Mouse (Mus musculus) midbrain, embryonic 12.5 days (tissue): ENCODE data around the gene Trf. TPM values are rescaled to one million over a fixed set of nuclear protein-coding genes. Genes with fewer than 3 reads are reported as not detected.

Experiments used
- ATAC-seq: fragments of 200-750 bp; cut with Nextera tagmentation; 2 replicates; pipeline ENCODE4 v1.8.0; 2017; ENCODE audit warnings: low read depth, moderate TSS enrichment, moderate library complexity; ENCODE audit not compliant: low FRiP score
- H3K27ac ChIP-seq: fragments of 300-500 bp; sonication (generic); replicated peaks from 2 replicates; pipeline ENCODE4 v1.5.1; 2016; ENCODE audit warnings: mild to moderate bottlenecking
- H3K27me3 ChIP-seq: fragments of 300-500 bp; sonication (generic); 2 replicates; pipeline ENCODE4 v1.6.1; 2016; ENCODE audit warnings: mild to moderate bottlenecking
- H3K36me3 ChIP-seq: fragments of 300-500 bp; sonication (generic); 2 replicates; pipeline ENCODE4 v1.6.1; 2016
- H3K4me1 ChIP-seq: fragments of 300-500 bp; sonication (generic); 2 replicates; pipeline ENCODE4 v1.6.1; 2016
- H3K4me2 ChIP-seq: fragments of 300-500 bp; sonication (generic); replicated peaks from 2 replicates; pipeline ENCODE4 v1.6.1; 2016; ENCODE audit warnings: mild to moderate bottlenecking, moderate library complexity
- H3K4me3 ChIP-seq: fragments of 300-500 bp; sonication (generic); 2 replicates; pipeline ENCODE4 v1.5.1; 2016; ENCODE audit warnings: mild to moderate bottlenecking
- H3K9ac ChIP-seq: fragments of 300-500 bp; sonication (generic); replicated peaks from 2 replicates; pipeline ENCODE4 v1.6.1; 2016; ENCODE audit warnings: mild to moderate bottlenecking, moderate library complexity
- H3K9me3 ChIP-seq: fragments of 300-500 bp; sonication (generic); 2 replicates; pipeline ENCODE4 v1.6.1; 2016; ENCODE audit warnings: mild to moderate bottlenecking
- WGBS: fragments of 180-500 bp; shearing (Covaris S2); methylation state at CpG from one replicate; pipeline ENCODE4 v1.1.7; 2016; 5-methylcytosine and 5-hydroxymethylcytosine counted together
- polyA plus RNA-seq: library from polyadenylated mRNA; unstranded; fragments of >200 nt; fragmentation: Nextera tagmentation; extraction: Ambion mirVana; gene quantifications from 2 replicates; pipeline ENCODE4 v1.2.1, GENCODE M21; 2016

The Trf gene
- polyA plus RNA-seq, 1 experiment from 2014 or later, result 16.9 TPM

GRCm38 (mm10) chr9:103234565-103235165 is 4.4 kb upstream of the Trf start:
- Histone ChIP-seq H3K4me1 (peaks cover 10% of the 10 kb centered on the region), H3K4me3 (no peak overlapping the region)
- 63% methylated on average over 7 of the region's 7 CpGs for WGBS

GRCm38 (mm10) chr9:103234059-103234458 is 3.8 kb upstream of the Trf start:
- Histone ChIP-seq H3K27me3 (no peaks in the 10 kb centered on the region), H3K9ac (no peak overlapping the region), H3K4me1 (peaks cover 10% of the 10 kb centered on the region), H3K27ac (no peak overlapping the region), H3K36me3 (no peaks in the 10 kb centered on the region), H3K4me2 (no peak overlapping the region), H3K9me3 (no peaks in the 10 kb centered on the region), H3K4me3 (no peak overlapping the region)
- ATAC-seq, result no peak
- WGBS, result 82% methylated on average over 7 of the region's 7 CpGs

More at GRCm38 (mm10) chr9:103234565-103235165, 4.4 kb upstream of the Trf start:
- H3K36me3 ChIP-seq, result no peaks in the 10 kb centered on the region
- ATAC-seq, result no peak
- H3K9me3 ChIP-seq, result no peaks in the 10 kb centered on the region
- no peak overlapping the region for H3K27ac ChIP-seq
- H3K4me2 ChIP-seq, result no peak overlapping the region
- H3K9ac ChIP-seq, result no peak overlapping the region
- H3K27me3 ChIP-seq, result no peaks in the 10 kb centered on the region

- H3K9me3 ChIP-seq, result no peaks in the 10 kb centered on the region
- 71% methylated on average over 7 of the region's 7 CpGs for WGBS
Measured at GRCm38 (mm10) chr9:103233006-103233395, 2.8 kb upstream of the Trf start.

GRCm38 (mm10) chr9:103232232-103233005 is 2.2 kb upstream of the Trf start:
- WGBS, result 84% methylated on average over 7 of the region's 7 CpGs
- H3K4me3 ChIP-seq, result no peak overlapping the region
- no peak for ATAC-seq
- no peak overlapping the region for H3K27ac ChIP-seq
- peaks cover 10% of the 10 kb centered on the region for H3K4me1 ChIP-seq
- H3K9me3 ChIP-seq, result no peaks in the 10 kb centered on the region
- H3K36me3 ChIP-seq, result no peaks in the 10 kb centered on the region
- no peaks in the 10 kb centered on the region for H3K27me3 ChIP-seq
- H3K4me2 ChIP-seq, result no peak overlapping the region
- H3K9ac ChIP-seq, result no peak overlapping the region

More at GRCm38 (mm10) chr9:103233006-103233395, 2.8 kb upstream of the Trf start:
- H3K27ac ChIP-seq, result no peak overlapping the region
- ATAC-seq, result no peak
- peaks cover 10% of the 10 kb centered on the region for H3K4me1 ChIP-seq
- no peak overlapping the region for H3K4me3 ChIP-seq
- H3K27me3 ChIP-seq, result no peaks in the 10 kb centered on the region
- H3K4me2 ChIP-seq, result no peak overlapping the region
- H3K9ac ChIP-seq, result no peak overlapping the region
- no peaks in the 10 kb centered on the region for H3K36me3 ChIP-seq

- 90% methylated on average over 15 of the region's 15 CpGs for WGBS
- Histone ChIP-seq H3K9ac (no peak overlapping the region), H3K27ac (no peak overlapping the region), H3K9me3 (no peaks in the 10 kb centered on the region), H3K4me1 (peaks cover 6% of the 10 kb centered on the region), H3K27me3 (no peaks in the 10 kb centered on the region), H3K4me3 (no peak overlapping the region), H3K4me2 (no peak overlapping the region), H3K36me3 (no peaks in the 10 kb centered on the region)
- no peak for ATAC-seq
Measured at GRCm38 (mm10) chr9:103229037-103229867, 992 bp downstream of the Trf start.

- Histone ChIP-seq H3K27me3 (no peaks in the 10 kb centered on the region), H3K9me3 (no peaks in the 10 kb centered on the region), H3K36me3 (no peaks in the 10 kb centered on the region), H3K27ac (no peak overlapping the region), H3K4me1 (peaks cover 6% of the 10 kb centered on the region), H3K4me2 (no peak overlapping the region), H3K9ac (no peak overlapping the region), H3K4me3 (no peak overlapping the region)
- WGBS, result 89% methylated on average over 13 of the region's 13 CpGs
- ATAC-seq, result no peak
Measured at GRCm38 (mm10) chr9:103228370-103229003, 1.8 kb downstream of the Trf start.

- no peak overlapping the region for H3K9ac ChIP-seq
- no peaks in the 10 kb centered on the region for H3K27me3 ChIP-seq
- ATAC-seq, result no peak
- H3K4me3 ChIP-seq, result no peak overlapping the region
- H3K27ac ChIP-seq, result no peak overlapping the region
- H3K4me2 ChIP-seq, result no peak overlapping the region
- peaks cover 6% of the 10 kb centered on the region for H3K4me1 ChIP-seq
- no peaks in the 10 kb centered on the region for H3K9me3 ChIP-seq
- no peaks in the 10 kb centered on the region for H3K36me3 ChIP-seq
- WGBS, result 93% methylated on average over 16 of the region's 16 CpGs
Measured at GRCm38 (mm10) chr9:103227760-103228159, 2.5 kb downstream of the Trf start.

- no peaks in the 10 kb centered on the region for H3K36me3 ChIP-seq
- 94% methylated on average over 15 of the region's 15 CpGs for WGBS
- no peaks in the 10 kb centered on the region for H3K27me3 ChIP-seq
- peaks cover 6% of the 10 kb centered on the region for H3K4me1 ChIP-seq
- H3K9ac ChIP-seq, result no peak overlapping the region
- ATAC-seq, result no peak
- H3K27ac ChIP-seq, result no peak overlapping the region
- H3K9me3 ChIP-seq, result no peaks in the 10 kb centered on the region
- H3K4me2 ChIP-seq, result no peak overlapping the region
- no peak overlapping the region for H3K4me3 ChIP-seq
Measured at GRCm38 (mm10) chr9:103226806-103227205, 3.4 kb downstream of the Trf start.

GRCm38 (mm10) chr9:103225464-103225863 is 4.8 kb downstream of the Trf start:
- no peak for ATAC-seq
- Histone ChIP-seq H3K4me1 (peaks cover 6% of the 10 kb centered on the region), H3K27me3 (no peaks in the 10 kb centered on the region), H3K9ac (no peak overlapping the region), H3K36me3 (no peaks in the 10 kb centered on the region), H3K27ac (no peak overlapping the region), H3K4me3 (no peak overlapping the region), H3K4me2 (no peak overlapping the region), H3K9me3 (no peaks in the 10 kb centered on the region)
- WGBS, result 69% methylated on average over 3 of the region's 3 CpGs

- Histone ChIP-seq H3K9ac (no peak overlapping the region), H3K4me2 (no peak overlapping the region), H3K4me3 (no peak overlapping the region), H3K27me3 (no peaks in the 10 kb centered on the region), H3K27ac (no peak overlapping the region), H3K9me3 (no peaks in the 10 kb centered on the region), H3K4me1 (no peaks in the 10 kb centered on the region), H3K36me3 (no peaks in the 10 kb centered on the region)
- WGBS, result 96% methylated on average over 7 of the region's 7 CpGs
- ATAC-seq, result no peak
Measured at GRCm38 (mm10) chr9:103224721-103225120, 5.5 kb downstream of the Trf start.

- H3K4me3 ChIP-seq, result no peak overlapping the region
- no peak overlapping the region for H3K4me2 ChIP-seq
- H3K4me1 ChIP-seq, result no peaks in the 10 kb centered on the region
- H3K27me3 ChIP-seq, result no peaks in the 10 kb centered on the region
- H3K9me3 ChIP-seq, result no peaks in the 10 kb centered on the region
- WGBS, result 86% methylated on average over 6 of the region's 6 CpGs
- no peak for ATAC-seq
- H3K27ac ChIP-seq, result no peak overlapping the region
- no peak overlapping the region for H3K9ac ChIP-seq
- no peaks in the 10 kb centered on the region for H3K36me3 ChIP-seq
Measured at GRCm38 (mm10) chr9:103214281-103214680, 16.0 kb downstream of the Trf start.
